Mouse (Mus musculus) left cerebral cortex, postnatal 14 days (tissue): ENCODE measurements around the gene Ids. TPM values are rescaled to one million over a fixed set of nuclear protein-coding genes. Genes with fewer than 3 reads are reported as not detected.
"Not testable (repeated sequence)": the region's sequence is repeated elsewhere in the genome, so short reads cannot be mapped to it uniquely, and the experiment has no call there.

Experiments used
- DNase-seq, 2 experiments: peaks; one replicate each; pipeline ENCODE4 v3.0.0; 2021 to 2022; ENCODE audit warnings: low spot score in 2 of 2, mixed read lengths in 1 of 2
- intact Hi-C: fragments of 180-260 bp; cut with DNase I; formaldehyde crosslinking; loops from one replicate; pipeline ENCODE4 v1.15.1; 2025
- long read RNA-seq, 2 experiments: library from polyadenylated mRNA; stranded (forward); transcript quantifications; one replicate each; pipeline ENCODE4 v2.0.0; 2021
- total RNA-seq, 2 experiments: library from RNA; stranded (reverse); gene quantifications; 2 replicates each; pipeline ENCODE4 v1.2.3; 2021

The Ids gene
- total RNA-seq, result 100 to 1,000 TPM; 356 to 384 TPM
- long read RNA-seq, experiment 1, full-length matches to known transcripts, result 34 of 127 reads
- long read RNA-seq, experiment 1, partial matches to known transcripts, result 21 of 127 reads
- long read RNA-seq, experiment 1, other reads (novel, unspliced or antisense), result 72 of 127 reads
- long read RNA-seq, experiment 2, full-length matches to known transcripts, result 10 of 46 reads
- long read RNA-seq, experiment 2, partial matches to known transcripts, result 4 of 46 reads
- long read RNA-seq, experiment 2, other reads (novel, unspliced or antisense), result 32 of 46 reads

DNA sequence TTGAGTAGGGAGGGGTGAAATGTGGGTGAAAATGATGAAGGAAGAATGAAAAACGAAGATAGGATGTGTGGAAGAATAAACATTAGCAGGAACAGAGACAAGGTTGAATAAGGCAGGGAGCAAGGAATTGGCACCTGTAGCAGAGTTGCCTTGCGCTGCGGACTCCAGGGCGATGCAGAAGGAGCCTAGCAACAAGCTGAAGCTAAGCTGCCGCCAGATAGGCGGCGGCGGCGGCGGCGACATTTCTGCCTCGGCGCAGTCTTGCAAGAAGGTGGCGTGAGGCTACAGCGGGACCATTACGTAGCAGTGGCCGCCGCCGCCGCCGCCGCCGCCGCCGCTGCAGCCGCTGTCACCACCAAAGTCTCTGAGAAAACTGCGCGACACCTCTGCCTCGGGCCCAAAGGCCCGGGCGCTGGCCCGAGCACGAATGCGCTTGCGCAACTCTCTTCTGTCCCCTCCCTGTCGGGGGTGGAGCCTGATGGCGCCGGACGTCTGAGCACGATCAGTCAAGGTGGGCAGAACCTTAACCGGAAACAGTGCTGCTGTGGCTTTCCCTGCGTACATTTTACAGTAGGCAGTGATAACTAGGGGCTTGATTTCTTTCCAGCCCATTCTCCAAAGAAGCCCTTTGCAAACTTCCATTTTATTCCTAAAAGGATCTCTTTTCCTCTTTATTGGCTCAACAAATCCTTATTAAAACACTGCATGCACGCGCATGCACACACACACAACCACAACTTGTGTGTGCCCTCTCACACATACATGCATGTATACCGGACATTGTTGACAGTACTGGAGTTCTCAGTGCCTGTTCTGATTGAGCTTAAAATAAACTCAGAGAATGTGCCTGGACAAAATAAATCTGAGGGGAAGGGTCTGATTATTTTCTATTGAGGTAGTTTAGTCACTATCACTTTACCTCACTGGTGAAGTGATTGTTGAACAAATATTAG, at the start of gene Ids:
Ids (minus strand) TSS at position 424 of the 953 bp plus-strand sequence.
- intact Hi-C loops, result no loop called here
- peak; percentile 83 to 84 for DNase-seq

DNA sequence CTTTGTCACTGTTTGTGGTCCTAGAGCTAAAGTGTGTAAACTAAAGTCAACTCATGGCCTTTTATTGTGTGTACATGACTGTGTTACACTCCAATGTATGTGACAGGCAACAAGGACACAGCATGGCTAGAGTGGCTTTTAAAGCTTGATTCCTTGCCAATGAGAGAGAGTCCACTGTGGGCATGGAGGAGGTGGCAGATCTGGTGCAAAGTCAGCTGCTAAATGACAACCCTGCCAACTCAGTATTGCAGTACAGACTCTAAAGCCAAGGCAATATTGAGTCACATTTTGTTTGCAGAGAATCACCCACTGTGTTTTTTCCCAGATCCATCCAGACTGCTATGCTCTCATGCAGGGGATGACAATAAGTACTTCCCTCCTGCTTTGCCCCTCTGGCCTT, 27.8 kb upstream of the Ids start:
- DNase-seq, intact Hi-C loops: not testable (repeated sequence)

DNA sequence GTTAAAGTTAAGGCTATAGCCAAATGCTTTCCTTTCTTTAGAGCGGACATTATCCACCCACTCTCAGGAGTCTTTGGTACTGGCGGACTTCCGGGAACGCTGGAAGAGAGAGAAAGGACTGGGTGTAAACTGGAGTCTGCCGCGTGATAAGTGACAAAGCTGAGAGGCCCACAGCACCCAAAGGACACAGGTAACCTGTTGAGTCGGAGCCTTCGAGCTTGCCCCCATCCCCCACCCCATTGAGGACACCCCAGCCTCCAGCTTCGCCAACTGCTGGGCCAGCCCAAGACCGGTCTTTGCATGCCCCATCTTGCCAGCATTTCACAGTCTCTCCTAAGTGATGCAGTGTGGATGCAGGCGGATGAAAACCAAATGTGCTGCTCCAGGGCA, 21.1 kb upstream of the Ids start:
- intact Hi-C loops, result loop anchor here (10.0 kb wide), 1 partner anchor 99 kb away; no protein-coding TSS in a partner anchor
- DNase-seq, result no peak

DNA sequence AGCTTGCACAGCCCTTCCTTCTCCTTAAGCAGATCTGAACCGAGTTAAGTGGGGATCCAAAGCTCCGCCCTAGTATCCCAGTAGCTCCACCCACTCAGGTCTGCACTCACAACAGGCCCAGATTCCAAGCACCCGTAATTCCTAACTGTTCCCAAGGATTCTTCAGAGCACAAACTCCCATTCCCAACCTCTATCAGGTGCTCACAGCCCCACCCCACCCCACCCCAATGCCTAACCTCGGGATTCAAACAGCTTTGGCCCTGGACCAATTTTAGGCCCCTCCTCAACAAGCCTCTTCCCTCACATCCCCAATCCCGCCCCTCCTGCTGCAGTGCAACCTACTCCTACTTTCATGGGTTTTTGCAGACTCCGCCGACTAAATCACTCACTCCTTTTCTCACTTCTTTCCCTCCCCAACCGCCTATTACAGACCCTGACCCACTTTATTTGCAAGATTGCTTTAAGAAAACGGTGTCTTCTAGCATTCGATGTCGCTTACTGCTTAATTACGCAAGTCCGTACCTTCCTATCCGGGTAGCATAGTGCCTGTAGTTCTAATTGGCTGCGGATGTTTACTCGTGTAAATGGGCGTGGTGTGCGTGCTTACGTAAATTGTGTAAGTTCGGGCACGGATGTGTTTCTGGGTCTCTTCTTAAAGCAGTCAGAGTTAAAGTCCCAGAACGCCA, 20.5 kb upstream of the Ids start, which contains the start of gene 1110012L19Rik:
1110012L19Rik (plus strand) TSS at position 602 of the 686 bp plus-strand sequence.
- DNase-seq, result peak; percentile 72 to 87
- intact Hi-C loops, result loop anchor here (10.0 kb wide), 1 partner anchor 99 kb away; no protein-coding TSS in a partner anchor

DNA sequence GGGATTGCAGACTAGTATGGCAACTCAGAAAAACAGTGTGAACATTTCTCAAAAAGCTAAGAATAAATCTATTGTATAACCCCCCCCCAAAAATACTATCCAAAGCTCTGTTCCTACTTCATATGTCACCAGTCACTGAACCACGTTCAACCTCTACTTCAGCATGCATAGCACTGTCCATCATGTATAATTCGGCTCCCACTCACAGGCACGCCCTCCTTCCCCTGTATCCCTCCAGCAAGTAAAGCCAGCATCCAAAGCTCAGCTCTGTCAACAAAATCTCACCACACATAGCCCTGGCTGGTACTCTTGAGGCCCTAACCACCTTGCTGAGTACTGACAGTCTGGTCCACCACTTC, 20.0 kb upstream of the Ids start:
- DNase-seq, result no peak
- intact Hi-C loops, result loop anchor here (10.0 kb wide), 1 partner anchor 100 kb away; no protein-coding TSS in a partner anchor

DNA sequence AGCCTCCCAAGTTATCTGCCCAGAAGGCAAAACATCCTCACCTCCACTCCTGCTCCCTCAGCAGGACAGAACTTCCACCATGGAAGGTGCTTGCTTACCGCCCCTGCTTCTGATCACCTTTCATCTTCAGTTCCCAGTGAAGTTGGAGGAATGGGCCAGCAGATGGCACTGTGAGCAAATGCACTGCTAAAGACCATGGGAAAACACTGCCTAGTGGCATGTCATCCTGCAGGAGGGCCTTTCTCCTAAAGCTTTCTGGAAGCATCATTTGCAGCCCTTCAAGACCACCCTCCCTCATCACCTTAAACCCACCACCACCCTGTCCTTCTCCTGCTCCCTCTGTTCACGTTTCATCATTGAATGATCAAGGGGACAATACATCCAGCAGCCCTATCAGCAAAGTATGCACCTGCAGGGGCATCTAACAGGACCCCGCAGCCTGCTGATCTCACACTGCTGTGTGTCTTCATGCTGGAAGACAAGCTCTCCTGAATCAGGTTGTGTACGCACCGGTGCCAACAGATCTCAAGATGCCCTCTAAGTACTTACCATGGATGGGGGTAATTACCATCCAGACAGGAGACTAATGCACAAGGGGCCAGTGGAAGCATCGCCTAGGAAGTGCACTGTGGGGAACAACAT, 9.7 kb upstream of the Ids start:
- intact Hi-C loops, result loop anchor here (5.0 kb wide), 1 partner anchor 193 kb away; no protein-coding TSS in a partner anchor
- DNase-seq, result not testable (repeated sequence)

DNA sequence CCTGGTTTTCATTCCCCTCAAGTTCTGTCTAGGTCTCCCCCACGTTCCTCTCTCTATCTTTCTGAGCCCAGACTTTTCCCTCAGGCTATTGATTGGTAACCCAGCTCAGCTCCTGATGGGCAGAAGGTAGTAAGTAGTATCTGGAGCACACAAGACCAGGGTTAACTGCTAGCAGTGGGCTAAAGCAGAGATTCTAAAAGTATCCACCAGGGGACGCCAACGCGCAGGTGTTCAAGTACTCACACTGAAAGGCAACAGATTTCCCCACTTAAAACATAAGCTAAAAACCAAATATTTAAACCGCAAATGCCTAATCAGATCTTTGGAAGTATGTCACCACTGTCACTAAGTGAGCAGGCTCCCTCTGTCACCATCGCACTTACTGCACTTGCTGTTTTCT, 4.9 kb upstream of the Ids start:
- intact Hi-C loops, result not testable (repeated sequence)

DNA sequence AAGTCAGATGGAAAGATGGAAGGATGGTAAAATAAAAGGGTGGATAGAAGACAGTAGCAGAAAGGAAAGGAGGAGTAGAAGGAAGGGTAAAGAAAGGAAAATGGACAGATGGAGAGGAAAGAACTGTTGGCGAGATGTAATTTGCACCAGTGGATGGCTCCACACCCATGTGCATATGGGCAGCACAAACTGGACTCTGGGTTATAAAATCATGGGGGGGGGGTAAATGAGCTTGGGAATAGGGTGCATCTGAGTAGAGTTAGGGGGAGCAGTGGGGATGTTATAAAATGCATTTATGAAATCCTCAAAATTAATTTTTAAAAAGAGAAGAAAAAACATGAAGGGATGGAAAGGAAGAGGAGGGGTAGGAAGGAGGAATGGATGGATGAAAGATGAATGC, 682 bp downstream of the Ids start:
- intact Hi-C loops, result no loop called here
- no peak for DNase-seq

More for the DNA sequence above, 4.9 kb upstream of the Ids start:
- DNase-seq, result not testable (repeated sequence)

DNA sequence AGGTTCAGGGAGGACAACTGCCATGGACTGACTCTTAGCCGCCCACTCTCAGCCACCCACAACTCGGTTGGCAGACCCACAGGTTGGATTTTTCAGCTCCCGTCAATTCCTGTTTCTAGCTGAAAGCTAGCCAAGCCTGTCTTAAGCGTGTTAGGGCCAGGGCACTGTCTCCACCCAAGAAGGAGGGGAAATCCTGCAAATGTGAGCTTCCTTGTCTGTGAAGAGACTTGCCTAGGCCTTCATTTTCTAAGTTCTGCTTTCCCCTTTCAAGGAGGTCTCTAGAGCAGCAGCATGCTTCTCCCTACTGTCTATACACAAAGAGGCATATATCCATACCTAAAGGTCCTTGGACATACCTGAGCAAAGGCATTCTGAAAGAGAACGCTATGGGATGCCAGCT, 1.4 kb downstream of the Ids start:
- no peak for DNase-seq
- intact Hi-C loops, result no loop called here

DNA sequence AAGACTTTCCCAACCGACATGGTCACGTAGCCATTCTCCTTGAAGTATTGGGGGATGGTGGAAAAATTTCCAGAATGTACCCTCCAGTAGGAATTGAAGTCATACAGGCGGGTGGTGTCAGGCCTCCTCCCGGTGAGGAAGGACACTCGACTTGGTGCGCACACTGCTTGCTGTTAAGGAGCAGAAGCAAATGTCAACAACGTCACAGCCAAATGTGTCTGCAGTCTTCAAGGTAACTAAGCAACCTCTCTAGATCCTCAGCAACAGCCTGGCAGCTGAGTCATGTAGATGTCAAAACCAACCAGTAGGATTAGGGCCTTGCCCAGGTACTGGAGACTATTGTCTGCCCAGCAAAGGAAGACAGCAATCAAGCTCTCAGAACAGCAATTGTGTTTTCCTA, 1.9 kb downstream of the Ids start:
- peak; percentile 6 to 44 for DNase-seq
- intact Hi-C loops, result no loop called here

DNA sequence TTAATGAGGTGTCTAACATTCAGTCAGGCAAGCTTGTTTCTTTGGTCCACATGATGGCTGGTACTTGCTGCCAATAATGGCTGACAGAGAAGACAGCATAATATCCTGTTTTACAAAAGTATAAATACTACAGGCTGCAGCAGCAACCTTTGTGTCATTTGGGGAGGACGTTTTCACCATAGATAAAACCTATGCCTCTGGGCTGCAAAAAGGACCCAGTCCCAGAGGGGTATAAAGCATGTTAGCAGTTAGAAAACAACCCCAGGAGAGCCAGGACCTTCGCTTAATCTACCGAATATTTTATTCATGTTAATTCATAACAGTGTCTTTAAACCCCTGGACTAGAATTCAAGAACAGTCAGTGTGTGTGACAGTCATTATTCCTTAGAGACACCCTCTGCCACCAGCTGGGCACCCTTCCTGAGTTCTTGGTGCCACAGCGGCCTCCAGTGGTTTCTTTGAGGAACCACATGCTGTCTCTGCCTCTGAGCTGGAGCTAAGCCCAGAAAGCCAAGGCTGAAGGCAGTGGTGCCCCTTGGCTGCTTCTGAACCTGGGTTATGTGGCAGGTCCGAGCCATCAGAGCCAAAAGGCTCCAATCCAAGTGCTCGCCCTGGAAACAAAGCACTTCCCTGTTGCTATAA, 34.6 kb downstream of the Ids start:
- intact Hi-C loops, result loop anchor here (5.0 kb wide), 2 partner anchors 1378 to 1493 kb away; no protein-coding TSS in a partner anchor
- DNase-seq, result peak; percentile 53 to 71

DNA sequence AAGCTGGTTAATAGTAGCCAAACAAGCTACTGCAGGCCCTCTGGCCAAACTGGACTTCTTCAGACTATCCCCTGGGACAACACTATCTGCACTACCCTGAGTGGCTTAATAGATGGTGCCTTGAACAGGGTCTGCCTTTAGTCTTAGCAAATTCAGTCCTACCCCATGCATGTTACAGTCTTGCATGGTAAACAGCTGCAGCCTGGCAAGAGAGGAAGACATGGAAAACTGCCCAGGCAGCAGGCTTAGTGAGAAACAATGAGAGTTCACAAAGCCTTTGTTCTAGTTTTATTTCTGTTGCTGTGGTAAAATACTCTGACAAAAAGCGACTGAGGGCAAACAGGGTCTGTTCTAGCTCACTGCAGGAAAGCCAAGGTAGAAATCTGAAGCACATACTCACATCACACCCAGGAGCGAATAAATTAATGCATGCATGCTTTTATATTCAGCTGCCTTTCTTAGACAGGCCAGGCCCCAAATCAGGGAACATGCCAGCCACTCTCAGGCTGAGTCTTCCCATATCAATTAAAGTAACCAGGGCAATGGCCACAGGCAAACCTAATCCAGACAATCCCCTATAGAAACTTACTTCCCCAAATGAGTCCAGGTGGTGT, 36.2 kb downstream of the Ids start:
- intact Hi-C loops, result no loop called here
- DNase-seq, result no peak

DNA sequence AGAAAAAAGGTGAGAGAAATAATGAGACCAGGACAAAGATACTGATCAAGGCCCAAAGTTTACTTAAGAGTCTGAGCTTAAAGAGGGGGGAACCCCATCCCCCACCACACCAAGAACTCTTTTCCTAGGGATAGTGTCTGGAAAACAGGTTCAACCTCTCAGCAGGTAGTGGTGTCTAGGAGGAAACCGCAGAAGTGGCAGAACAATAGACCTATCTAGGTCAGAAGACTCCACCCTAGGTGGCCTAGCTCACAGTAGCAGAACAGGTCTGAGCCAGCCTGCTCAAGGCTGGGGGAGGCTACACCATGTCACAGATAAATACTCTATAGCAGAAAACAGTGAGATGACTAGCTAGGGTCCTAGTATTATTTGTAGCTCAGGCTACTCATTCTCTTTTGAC, 37.2 kb downstream of the Ids start:
- intact Hi-C loops, result no loop called here
- DNase-seq, result no peak

DNA sequence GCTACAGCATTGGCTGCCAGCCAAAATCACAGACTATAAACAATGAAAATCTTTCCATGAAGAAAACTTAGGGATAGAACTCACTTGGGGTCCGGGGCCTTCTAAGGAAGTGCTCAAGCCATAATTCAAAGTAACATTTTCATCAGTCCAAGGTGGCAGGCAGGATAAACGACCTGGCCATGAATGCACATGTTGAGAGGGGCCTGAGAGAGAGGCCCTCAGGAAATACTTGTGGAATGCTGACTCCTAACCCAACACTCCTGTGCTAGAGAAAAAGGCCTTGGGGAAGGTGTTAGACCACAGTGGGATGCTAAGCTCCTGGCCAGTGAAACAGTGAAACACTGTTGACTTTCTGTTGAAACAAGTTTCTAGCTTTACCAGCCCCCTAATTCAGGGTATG, 45.6 kb downstream of the Ids start:
- intact Hi-C loops, result no loop called here
- DNase-seq, result no peak

DNA sequence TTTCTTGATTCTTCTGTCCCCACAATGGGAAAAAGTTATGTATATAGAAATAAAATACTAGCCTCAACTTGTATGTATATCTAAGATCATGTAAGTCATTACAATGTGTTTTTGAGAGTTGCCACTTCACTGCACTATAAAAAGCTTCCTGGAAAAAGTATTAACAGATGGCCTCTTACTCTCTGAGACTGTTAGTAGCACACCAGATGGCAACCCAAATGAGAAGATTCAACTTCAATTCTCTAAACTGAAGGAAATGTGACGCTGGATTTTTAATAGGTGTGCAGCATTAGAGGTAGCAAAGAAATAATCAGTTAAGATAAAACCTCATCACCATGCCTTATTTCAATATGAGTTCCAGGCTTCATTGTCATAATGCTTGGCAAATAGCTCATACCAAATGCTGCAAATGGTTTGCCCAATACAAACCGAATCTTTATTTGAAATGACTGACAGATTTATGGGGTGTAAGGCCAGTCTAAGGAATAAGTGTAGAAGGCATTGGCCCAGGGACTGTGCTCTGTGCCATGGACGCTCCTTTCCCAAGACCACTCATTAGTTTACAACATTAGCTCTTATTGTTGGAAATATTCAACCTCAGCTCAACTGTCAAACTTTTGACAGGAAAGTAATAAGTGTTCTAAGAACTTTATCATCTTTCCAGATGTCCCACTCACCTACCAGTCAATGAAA, 49.8 kb downstream of the Ids start:
- intact Hi-C loops, result no loop called here
- no peak for DNase-seq
